Mouse (Mus musculus): ENCODE results near the gene Zfp69. TPM values are rescaled to one million over a fixed set of nuclear protein-coding genes. Genes with fewer than 3 reads are reported as not detected.
A peak's percentile ranks its signal among the peaks of the same experiment; 100 is the strongest.

Gene Zfp69
- polyA plus RNA-seq, 1 experiment from 2014 or later: 10.3 TPM

- no peak for DNase-seq (ENCODE audit: low spot score)
- WGBS: 87% methylated on average over 1 of the region's 1 CpGs
- Histone ChIP-seq H3K9me3 (replicated peaks) (no peaks in the 10 kb centered on the region), H3K27ac (replicated peaks) (no peak overlapping the region), H3K36me3 (no peaks in the 10 kb centered on the region), H3K27me3 (ENCODE audit: low read depth, poor library complexity, severe bottlenecking) (no peaks in the 10 kb centered on the region), H3K4me3 (no peak overlapping the region), H3K4me1 (no peaks in the 10 kb centered on the region)
These were observed 37.6 kb downstream of the Zfp69 start for GRCm38 (mm10) chr4:120913861-120914260.

DNA sequence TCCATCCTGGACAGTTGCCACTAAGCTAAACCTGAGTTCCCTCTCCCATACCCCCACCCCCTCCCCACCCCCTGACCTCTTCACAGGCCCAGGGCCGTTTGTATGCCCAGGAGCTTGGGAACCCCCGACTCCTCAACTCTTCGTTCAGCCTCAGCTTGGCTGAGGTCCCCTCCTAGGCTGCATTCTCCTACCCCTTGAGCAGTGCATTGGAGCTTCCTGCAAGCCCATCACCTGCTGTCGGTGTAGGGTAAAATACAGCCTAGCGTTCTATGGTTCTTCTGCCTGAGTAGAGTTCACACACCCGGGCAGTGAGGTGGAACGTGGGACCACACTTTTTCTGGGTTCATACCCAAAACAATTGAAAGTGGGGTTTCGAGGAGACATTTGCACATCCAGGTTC is 38.1 kb downstream of the Zfp69 start:
- no peak overlapping the region for H3K4me3 ChIP-seq
- H3K9me3 ChIP-seq (replicated peaks): no peaks in the 10 kb centered on the region
- no peak overlapping the region for H3K27ac ChIP-seq (replicated peaks)
- H3K27me3 ChIP-seq (ENCODE audit: low read depth, poor library complexity, severe bottlenecking): no peaks in the 10 kb centered on the region
- H3K36me3 ChIP-seq: no peaks in the 10 kb centered on the region
- 63% methylated on average over 8 of the region's 8 CpGs for WGBS
- H3K4me1 ChIP-seq: no peaks in the 10 kb centered on the region
- no peak for DNase-seq (ENCODE audit: low spot score)

GRCm38 (mm10) chr4:120912866-120913265 is 38.6 kb downstream of the Zfp69 start:
- DNase-seq (ENCODE audit: low spot score): no peak
- H3K36me3 ChIP-seq: no peaks in the 10 kb centered on the region
- H3K4me3 ChIP-seq: no peak overlapping the region
- no peaks in the 10 kb centered on the region for H3K9me3 ChIP-seq (replicated peaks)
- no peaks in the 10 kb centered on the region for H3K4me1 ChIP-seq
- WGBS: 57% methylated on average over 4 of the region's 4 CpGs
- H3K27ac ChIP-seq (replicated peaks): no peak overlapping the region
- no peaks in the 10 kb centered on the region for H3K27me3 ChIP-seq (ENCODE audit: low read depth, poor library complexity, severe bottlenecking)

- Histone ChIP-seq H3K36me3 (no peaks in the 10 kb centered on the region), H3K27ac (replicated peaks) (no peak overlapping the region), H3K4me3 (no peak overlapping the region), H3K4me1 (no peaks in the 10 kb centered on the region), H3K27me3 (ENCODE audit: low read depth, poor library complexity, severe bottlenecking) (no peaks in the 10 kb centered on the region), H3K9me3 (replicated peaks) (no peaks in the 10 kb centered on the region)
- 83% methylated on average over 6 of the region's 6 CpGs for WGBS
- DNase-seq (ENCODE audit: low spot score): no peak
These were observed 40.4 kb downstream of the Zfp69 start for GRCm38 (mm10) chr4:120911086-120911485.

- peak; percentile 76 for DNase-seq (ENCODE audit: low spot score)
- H3K27me3 ChIP-seq (ENCODE audit: low read depth, poor library complexity, severe bottlenecking): no peaks in the 10 kb centered on the region
- 32% methylated on average over 15 of the region's 15 CpGs for WGBS
These were observed 41.8 kb downstream of the Zfp69 start for GRCm38 (mm10) chr4:120909558-120910150.

DNA sequence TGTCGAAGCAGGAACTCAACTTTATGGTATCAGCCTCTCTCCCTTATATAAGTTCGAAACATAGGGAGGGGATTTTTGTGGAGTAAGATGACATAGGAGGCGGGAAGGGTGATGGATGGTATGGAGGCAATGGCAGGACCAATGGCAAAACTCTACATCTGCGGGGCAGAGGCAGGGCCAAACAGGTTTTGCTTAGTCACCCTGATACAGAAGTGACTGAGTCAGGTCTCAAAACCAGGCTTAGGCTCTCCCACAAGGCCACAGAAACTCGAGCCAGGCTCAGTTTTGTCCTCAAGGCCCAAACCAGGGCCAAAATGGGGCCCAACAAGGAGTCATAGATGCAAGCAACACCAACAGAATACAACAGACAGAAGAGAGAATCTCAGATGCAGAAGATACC is 45.9 kb downstream of the Zfp69 start:
- Histone ChIP-seq H3K36me3 (no peaks in the 10 kb centered on the region), H3K4me1 (no peaks in the 10 kb centered on the region), H3K4me3 (no peak overlapping the region), H3K27ac (replicated peaks) (no peak overlapping the region), H3K9me3 (replicated peaks) (no peaks in the 10 kb centered on the region), H3K27me3 (ENCODE audit: low read depth, poor library complexity, severe bottlenecking) (no peaks in the 10 kb centered on the region)
- DNase-seq (ENCODE audit: low spot score): no peak
- 78% methylated on average over 5 of the region's 5 CpGs for WGBS

More at GRCm38 (mm10) chr4:120909558-120910150, 41.8 kb downstream of the Zfp69 start:
- H3K27ac ChIP-seq (replicated peaks): no peak overlapping the region
- no peak overlapping the region for H3K4me3 ChIP-seq
- no peaks in the 10 kb centered on the region for H3K36me3 ChIP-seq
- no peaks in the 10 kb centered on the region for H3K9me3 ChIP-seq (replicated peaks)
- no peaks in the 10 kb centered on the region for H3K4me1 ChIP-seq

DNA sequence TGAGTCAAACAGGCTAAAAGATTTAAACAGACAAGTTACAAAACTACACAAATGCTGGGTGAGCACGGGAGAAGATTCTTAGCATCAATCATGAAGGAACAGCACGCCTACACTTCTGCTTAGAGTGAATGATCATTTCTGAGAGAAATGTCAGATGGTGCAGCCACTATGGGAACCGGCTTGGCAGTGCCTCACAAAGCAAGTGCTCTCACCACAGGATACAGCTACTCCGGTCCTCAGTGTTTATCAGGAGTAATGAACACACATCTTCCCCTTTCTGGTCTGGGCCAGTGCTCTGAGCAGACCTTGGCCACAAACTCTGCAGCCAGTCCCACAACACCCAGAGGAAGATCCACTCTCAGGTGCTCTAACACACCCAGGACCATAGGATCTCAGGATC is 47.0 kb downstream of the Zfp69 start:
- H3K27ac ChIP-seq (replicated peaks): no peak overlapping the region
- no peak overlapping the region for H3K4me3 ChIP-seq
- DNase-seq (ENCODE audit: low spot score): no peak
- no peaks in the 10 kb centered on the region for H3K4me1 ChIP-seq
- 83% methylated on average over 4 of the region's 4 CpGs for WGBS
- H3K9me3 ChIP-seq (replicated peaks): no peaks in the 10 kb centered on the region
- no peaks in the 10 kb centered on the region for H3K27me3 ChIP-seq (ENCODE audit: low read depth, poor library complexity, severe bottlenecking)
- H3K36me3 ChIP-seq: no peaks in the 10 kb centered on the region

DNA sequence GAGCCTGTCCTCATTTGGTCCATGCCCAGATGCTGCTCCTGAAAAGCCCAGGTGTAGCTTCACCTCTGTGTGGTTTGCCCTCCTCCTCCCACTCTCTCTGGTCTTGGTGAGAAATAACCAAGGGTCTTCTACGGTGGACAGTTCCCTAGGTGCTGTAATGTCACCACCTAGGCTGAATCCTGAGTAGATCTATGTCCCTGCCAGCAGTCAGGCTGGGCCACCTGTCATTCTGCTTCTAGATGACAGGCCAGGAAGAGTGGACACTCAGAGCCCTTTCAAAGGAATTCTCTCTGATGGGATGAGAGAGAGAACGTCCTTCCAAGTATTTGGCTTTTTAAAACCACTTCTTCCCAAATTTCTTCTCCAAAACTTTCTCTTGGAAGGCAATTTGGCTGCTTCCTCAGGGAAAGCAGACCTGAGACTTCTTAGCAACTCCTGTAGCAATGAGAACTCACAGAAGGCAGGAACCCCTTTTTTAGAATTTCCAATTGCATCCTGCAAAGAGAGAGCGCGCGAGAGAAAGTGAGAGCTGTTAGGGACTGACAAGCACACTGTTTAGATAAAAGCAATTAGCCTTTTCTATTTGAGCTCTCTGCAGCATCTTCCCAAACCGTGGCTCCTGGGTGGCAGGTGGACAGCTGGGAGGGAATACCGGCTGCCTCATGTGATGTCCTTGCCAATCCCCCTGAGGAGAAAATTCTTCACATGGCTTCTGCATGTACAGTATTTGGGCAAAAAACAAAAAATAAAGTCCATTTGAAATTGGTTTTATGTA is 55.5 kb downstream of the Zfp69 start:
- Histone ChIP-seq H3K4me3 (no peak overlapping the region), H3K27me3 (ENCODE audit: low read depth, poor library complexity, severe bottlenecking) (no peaks in the 10 kb centered on the region), H3K27ac (replicated peaks) (0 out of 2 replicates have a peak overlapping the region, but pooled peaks have one; percentile 25), H3K36me3 (no peaks in the 10 kb centered on the region), H3K9me3 (replicated peaks) (no peaks in the 10 kb centered on the region), H3K4me1 (peaks cover 13% of the 10 kb centered on the region)
- no peak for DNase-seq (ENCODE audit: low spot score)
- 84% methylated on average over 7 of the region's 7 CpGs for WGBS

- no peak overlapping the region for H3K4me3 ChIP-seq
- DNase-seq (ENCODE audit: low spot score): no peak
- no peaks in the 10 kb centered on the region for H3K27me3 ChIP-seq (ENCODE audit: low read depth, poor library complexity, severe bottlenecking)
- no peaks in the 10 kb centered on the region for H3K9me3 ChIP-seq (replicated peaks)
- 71% methylated on average over 7 of the region's 7 CpGs for WGBS
- no peaks in the 10 kb centered on the region for H3K36me3 ChIP-seq
- peaks cover 21% of the 10 kb centered on the region for H3K4me1 ChIP-seq
- H3K27ac ChIP-seq (replicated peaks): 0 out of 2 replicates have a peak overlapping the region, but pooled peaks have one; percentile 25
These were observed 56.3 kb downstream of the Zfp69 start for GRCm38 (mm10) chr4:120895226-120895625.

DNA sequence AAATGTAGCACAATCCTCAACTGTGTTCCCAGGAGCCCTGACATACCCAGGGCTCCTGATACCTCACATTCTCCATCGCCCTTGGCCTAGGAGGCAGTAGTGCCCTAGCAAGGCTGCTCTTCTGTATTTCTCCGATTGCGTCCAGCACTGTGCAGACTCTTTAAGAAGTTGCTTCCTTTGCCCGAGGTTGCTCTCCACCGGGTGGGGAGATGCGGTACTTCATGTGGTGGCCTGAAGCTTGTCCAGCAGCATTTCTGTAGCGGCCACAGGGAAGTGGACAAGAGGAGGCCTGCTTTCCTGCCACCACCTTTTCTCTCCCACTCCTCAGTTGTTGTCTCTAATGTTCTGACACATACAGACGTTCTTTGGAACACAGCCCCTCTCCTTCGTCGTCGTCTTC is 56.9 kb downstream of the Zfp69 start:
- no peak overlapping the region for H3K27ac ChIP-seq (replicated peaks)
- H3K4me3 ChIP-seq: no peak overlapping the region
- H3K9me3 ChIP-seq (replicated peaks): no peaks in the 10 kb centered on the region
- peaks cover 21% of the 10 kb centered on the region for H3K4me1 ChIP-seq
- no peak for DNase-seq (ENCODE audit: low spot score)
- 83% methylated on average over 11 of the region's 11 CpGs for WGBS
- no peaks in the 10 kb centered on the region for H3K36me3 ChIP-seq
- H3K27me3 ChIP-seq (ENCODE audit: low read depth, poor library complexity, severe bottlenecking): no peaks in the 10 kb centered on the region

DNA sequence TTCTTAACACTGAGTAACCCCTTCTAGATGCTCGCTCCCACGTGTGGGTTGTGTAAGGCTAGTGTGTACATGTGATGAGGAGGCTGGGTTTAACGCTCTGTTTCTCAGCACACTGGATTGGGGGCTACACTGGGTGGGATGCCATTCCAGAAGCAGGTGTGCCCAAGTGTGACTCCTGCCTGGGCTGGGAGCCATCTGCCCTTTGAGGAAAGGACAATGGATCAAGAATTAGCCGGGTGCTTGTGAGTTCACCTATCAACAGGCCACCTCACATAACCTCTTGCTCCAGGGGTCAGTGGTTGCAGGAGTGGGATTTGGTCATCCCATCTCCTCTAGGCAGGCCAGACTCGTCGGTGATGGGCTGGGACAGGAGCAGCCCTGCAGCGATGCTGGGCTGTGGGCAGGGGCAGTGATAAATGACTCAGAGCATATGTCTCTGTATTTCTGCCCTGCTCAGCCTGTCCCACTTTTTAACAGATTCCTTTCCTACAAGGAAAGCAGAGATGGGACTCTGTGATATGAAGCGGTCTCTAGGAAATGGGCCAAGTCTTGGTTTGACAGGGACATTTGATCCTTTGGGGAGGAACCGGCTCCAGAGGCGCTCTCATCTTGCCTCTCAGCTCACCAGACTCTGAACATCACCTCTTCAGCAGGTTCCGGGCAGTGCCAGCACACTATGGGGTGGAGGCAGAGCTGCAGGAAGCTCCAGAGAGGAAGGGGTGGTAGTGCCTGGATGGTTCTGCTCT is 57.7 kb downstream of the Zfp69 start:
- no peaks in the 10 kb centered on the region for H3K9me3 ChIP-seq (replicated peaks)
- DNase-seq (ENCODE audit: low spot score): no peak
- H3K4me3 ChIP-seq: no peak overlapping the region
- no peaks in the 10 kb centered on the region for H3K36me3 ChIP-seq
- 83% methylated on average over 11 of the region's 11 CpGs for whole genome bisulfite sequencing
- no peaks in the 10 kb centered on the region for H3K27me3 ChIP-seq (ENCODE audit: low read depth, poor library complexity, severe bottlenecking)
- no peak overlapping the region for H3K27ac ChIP-seq (replicated peaks)
- H3K4me1 ChIP-seq: peaks cover 23% of the 10 kb centered on the region

DNA sequence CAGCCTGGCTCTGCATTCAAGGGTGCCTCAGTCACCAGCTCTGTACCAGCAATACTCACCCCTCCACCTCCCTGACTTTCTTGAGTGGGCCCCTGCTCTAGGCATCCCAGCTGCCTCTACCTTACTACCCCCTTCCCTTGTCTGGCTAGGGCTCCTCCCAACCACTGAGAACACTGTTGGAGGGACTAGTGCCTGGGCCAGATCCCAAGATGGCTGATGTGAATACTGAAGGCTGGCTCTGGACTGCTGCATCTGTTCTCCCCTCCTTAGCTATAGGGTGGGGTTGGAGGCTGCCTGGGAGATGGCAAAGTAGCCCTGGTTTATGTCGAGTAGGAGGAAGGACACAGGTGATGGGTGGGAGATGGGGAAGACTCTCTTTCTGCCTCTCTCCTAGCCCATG is 59.0 kb downstream of the Zfp69 start:
- H3K9me3 ChIP-seq (replicated peaks): no peaks in the 10 kb centered on the region
- peaks cover 23% of the 10 kb centered on the region for H3K4me1 ChIP-seq
- no peak for DNase-seq (ENCODE audit: low spot score)
- H3K4me3 ChIP-seq: no peak overlapping the region
- no peaks in the 10 kb centered on the region for H3K36me3 ChIP-seq
- WGBS: 56% methylated on average over 1 of the region's 1 CpGs
- H3K27me3 ChIP-seq (ENCODE audit: low read depth, poor library complexity, severe bottlenecking): no peaks in the 10 kb centered on the region
- H3K27ac ChIP-seq (replicated peaks): no peak overlapping the region

- Histone ChIP-seq H3K4me3 (no peak overlapping the region), H3K4me1 (peaks cover 23% of the 10 kb centered on the region), H3K9me3 (replicated peaks) (no peaks in the 10 kb centered on the region), H3K27me3 (ENCODE audit: low read depth, poor library complexity, severe bottlenecking) (peaks cover under 1% of the 10 kb centered on the region; the same call in 1 of the 2 replicates), H3K27ac (replicated peaks) (no peak overlapping the region), H3K36me3 (no peaks in the 10 kb centered on the region)
- no peak for DNase-seq (ENCODE audit: low spot score)
These were observed 59.5 kb downstream of the Zfp69 start for GRCm38 (mm10) chr4:120891960-120892359.

Data from midbrain, embryonic 10.5 days (tissue).